Mouse (Mus musculus) liver, embryonic 16.5 days (tissue): ENCODE results near the gene Evl. TPM values are rescaled to one million over a fixed set of nuclear protein-coding genes. Genes with fewer than 3 reads are reported as not detected.

Source experiments
- ATAC-seq: fragments of 200-750 bp; cut with Nextera tagmentation; 2 replicates; pipeline ENCODE4 v1.8.0; 2017; ENCODE audit warnings: low read depth, mild to moderate bottlenecking, moderate number of reproducible peaks, moderate library complexity
- H3K27ac ChIP-seq: fragments of 300-500 bp; sonication (generic); 2 replicates; pipeline ENCODE4 v1.5.1; 2014; ENCODE audit warnings: mild to moderate bottlenecking, low read length
- H3K27me3 ChIP-seq: fragments of 300-500 bp; sonication (generic); 2 replicates; pipeline ENCODE4 v1.6.1; 2014; ENCODE audit warnings: low read depth, low read length, mixed read lengths; ENCODE audit not compliant: control insufficient read depth, insufficient read depth
- H3K36me3 ChIP-seq: fragments of 300-500 bp; sonication (generic); 2 replicates; pipeline ENCODE4 v1.6.1; 2014; ENCODE audit warnings: mild to moderate bottlenecking; ENCODE audit not compliant: control insufficient read depth, insufficient read depth
- H3K4me1 ChIP-seq: fragments of 300-500 bp; sonication (generic); 2 replicates; pipeline ENCODE4 v1.6.1; 2014; ENCODE audit warnings: low read depth, low read length, mixed read lengths; ENCODE audit not compliant: control insufficient read depth
- H3K4me2 ChIP-seq: fragments of 300-500 bp; sonication (generic); 2 replicates; pipeline ENCODE4 v1.6.1; 2014; ENCODE audit warnings: low read depth, low read length, mixed read lengths
- H3K4me3 ChIP-seq: fragments of 300-500 bp; sonication (generic); 2 replicates; pipeline ENCODE4 v1.5.1; 2014; ENCODE audit warnings: low read depth, mild to moderate bottlenecking, low read length
- H3K9ac ChIP-seq: fragments of 300-500 bp; sonication (generic); 2 replicates; pipeline ENCODE4 v1.6.1; 2014; ENCODE audit warnings: low read depth, low read length
- H3K9me3 ChIP-seq: fragments of 300-500 bp; sonication (generic); replicated peaks from 2 replicates; pipeline ENCODE4 v1.6.1; 2016; ENCODE audit warnings: low read length; ENCODE audit not compliant: control insufficient read depth
- WGBS: fragments of 180-500 bp; shearing (Covaris S2); extraction: QIAGEN DNeasy Blood & Tissue Kit; methylation state at CpG from one replicate; pipeline ENCODE4 v1.1.7; 2014; ENCODE audit not compliant: insufficient replicate concordance; 5-methylcytosine and 5-hydroxymethylcytosine counted together
- polyA plus RNA-seq: library from polyadenylated mRNA; unstranded; fragments of >200 nt; fragmentation: Nextera tagmentation; extraction: Ambion mirVana; gene quantifications from 2 replicates; pipeline ENCODE4 v1.2.1, GENCODE M21; 2015

Evl gene
- polyA plus RNA-seq, 1 experiment from 2014 or later, result 8.0 TPM

GRCm38 (mm10) chr12:108564910-108565506, 10.5 kb downstream of the Evl start:
- WGBS, result 71% methylated on average over 12 of the region's 12 CpGs
- H3K9ac ChIP-seq, result no peak overlapping the region

GRCm38 (mm10) chr12:108579156-108579871, 24.8 kb downstream of the Evl start:
- H3K9ac ChIP-seq, result no peak overlapping the region
- H3K36me3 ChIP-seq, result no peaks in the 10 kb centered on the region
- no peak overlapping the region for H3K27ac ChIP-seq
- 55% methylated on average over 7 of the region's 7 CpGs for WGBS
- no peaks in the 10 kb centered on the region for H3K4me1 ChIP-seq
- H3K9me3 ChIP-seq, result no peaks in the 10 kb centered on the region
- H3K4me3 ChIP-seq, result no peak overlapping the region
- no peak overlapping the region for H3K4me2 ChIP-seq
- no peak for ATAC-seq
- H3K27me3 ChIP-seq, result no peaks in the 10 kb centered on the region

More at GRCm38 (mm10) chr12:108564910-108565506, 10.5 kb downstream of the Evl start:
- H3K36me3 ChIP-seq, result no peaks in the 10 kb centered on the region
- no peaks in the 10 kb centered on the region for H3K27me3 ChIP-seq
- no peaks in the 10 kb centered on the region for H3K9me3 ChIP-seq
- no peak overlapping the region for H3K27ac ChIP-seq
- H3K4me2 ChIP-seq, result no peak overlapping the region
- no peak overlapping the region for H3K4me3 ChIP-seq
- no peak for ATAC-seq
- no peaks in the 10 kb centered on the region for H3K4me1 ChIP-seq

- Histone ChIP-seq H3K27me3 (no peaks in the 10 kb centered on the region), H3K4me1 (no peaks in the 10 kb centered on the region), H3K4me3 (no peak overlapping the region), H3K4me2 (no peak overlapping the region), H3K9ac (no peak overlapping the region), H3K9me3 (no peaks in the 10 kb centered on the region), H3K27ac (no peak overlapping the region), H3K36me3 (no peaks in the 10 kb centered on the region)
- ATAC-seq, result no peak
- 56% methylated on average over 1 of the region's 1 CpGs for WGBS
Measured at GRCm38 (mm10) chr12:108583775-108584174, 29.3 kb downstream of the Evl start.

- no peak overlapping the region for H3K4me2 ChIP-seq
- no peaks in the 10 kb centered on the region for H3K9me3 ChIP-seq
- H3K27ac ChIP-seq, result no peak overlapping the region
- no peaks in the 10 kb centered on the region for H3K4me1 ChIP-seq
- H3K4me3 ChIP-seq, result no peak overlapping the region
- 69% methylated on average over 2 of the region's 2 CpGs for WGBS
- no peak overlapping the region for H3K9ac ChIP-seq
- ATAC-seq, result no peak
- no peaks in the 10 kb centered on the region for H3K27me3 ChIP-seq
- H3K36me3 ChIP-seq, result no peaks in the 10 kb centered on the region
Measured at GRCm38 (mm10) chr12:108590131-108590530, 35.6 kb downstream of the Evl start.

GRCm38 (mm10) chr12:108591586-108591985, 37.1 kb downstream of the Evl start:
- Histone ChIP-seq H3K27ac (no peak overlapping the region), H3K4me2 (no peak overlapping the region), H3K9ac (no peak overlapping the region), H3K9me3 (no peaks in the 10 kb centered on the region), H3K36me3 (no peaks in the 10 kb centered on the region), H3K4me3 (no peak overlapping the region), H3K4me1 (no peaks in the 10 kb centered on the region), H3K27me3 (no peaks in the 10 kb centered on the region)
- ATAC-seq, result no peak
- 62% methylated on average over 5 of the region's 5 CpGs for WGBS

- no peak overlapping the region for H3K4me2 ChIP-seq
- H3K36me3 ChIP-seq, result no peaks in the 10 kb centered on the region
- 70% methylated on average over 6 of the region's 6 CpGs for WGBS
Measured at GRCm38 (mm10) chr12:108592866-108593265, 38.3 kb downstream of the Evl start.

GRCm38 (mm10) chr12:108600864-108601263, 46.3 kb downstream of the Evl start:
- no peaks in the 10 kb centered on the region for H3K36me3 ChIP-seq
- H3K4me1 ChIP-seq, result no peaks in the 10 kb centered on the region
- no peak overlapping the region for H3K27ac ChIP-seq
- H3K9me3 ChIP-seq, result no peaks in the 10 kb centered on the region
- no peak for ATAC-seq
- WGBS, result 27% methylated on average over 4 of the region's 4 CpGs
- H3K4me2 ChIP-seq, result no peak overlapping the region
- no peaks in the 10 kb centered on the region for H3K27me3 ChIP-seq
- no peak overlapping the region for H3K4me3 ChIP-seq
- no peak overlapping the region for H3K9ac ChIP-seq

More at GRCm38 (mm10) chr12:108592866-108593265, 38.3 kb downstream of the Evl start:
- ATAC-seq, result no peak
- H3K9ac ChIP-seq, result no peak overlapping the region
- no peaks in the 10 kb centered on the region for H3K27me3 ChIP-seq
- no peaks in the 10 kb centered on the region for H3K4me1 ChIP-seq
- no peaks in the 10 kb centered on the region for H3K9me3 ChIP-seq
- no peak overlapping the region for H3K27ac ChIP-seq
- no peak overlapping the region for H3K4me3 ChIP-seq

- H3K9ac ChIP-seq, result no peak overlapping the region
- H3K4me2 ChIP-seq, result no peak overlapping the region
- no peak overlapping the region for H3K27ac ChIP-seq
- no peak for ATAC-seq
- 35% methylated on average over 8 of the region's 8 CpGs for WGBS
- H3K27me3 ChIP-seq, result no peaks in the 10 kb centered on the region
- no peak overlapping the region for H3K4me3 ChIP-seq
- H3K4me1 ChIP-seq, result no peaks in the 10 kb centered on the region
- no peaks in the 10 kb centered on the region for H3K9me3 ChIP-seq
- no peaks in the 10 kb centered on the region for H3K36me3 ChIP-seq
Measured at GRCm38 (mm10) chr12:108601326-108601725, 46.8 kb downstream of the Evl start.

- H3K27ac ChIP-seq, result no peak overlapping the region
- H3K9me3 ChIP-seq, result no peaks in the 10 kb centered on the region
- H3K27me3 ChIP-seq, result no peaks in the 10 kb centered on the region
- no peaks in the 10 kb centered on the region for H3K4me1 ChIP-seq
- no peak overlapping the region for H3K9ac ChIP-seq
- no peak for ATAC-seq
- no peak overlapping the region for H3K4me3 ChIP-seq
- no peak overlapping the region for H3K4me2 ChIP-seq
- H3K36me3 ChIP-seq, result no peaks in the 10 kb centered on the region
Measured at GRCm38 (mm10) chr12:108604546-108604945, 50.0 kb downstream of the Evl start.
